Mouse (Mus musculus) liver, embryonic 16.5 days (tissue): ENCODE results near the gene Pctp. TPM values are rescaled to one million over a fixed set of nuclear protein-coding genes. Genes with fewer than 3 reads are reported as not detected.

Experiments
- polyA plus RNA-seq: library from polyadenylated mRNA; unstranded; fragments of >200 nt; fragmentation: Nextera tagmentation; extraction: Ambion mirVana; gene quantifications from 2 replicates; pipeline ENCODE4 v1.2.1, GENCODE M21; 2015

The Pctp gene
- polyA plus RNA-seq, 1 experiment from 2014 or later, result 17.5 TPM

Other genes starting within 250 kb of the Pctp start
- not detected in 2 replicates for gene Ankfn1, start 225.2 kb downstream of the Pctp start, polyA plus RNA-seq
- gene Tmem100, start 27.5 kb upstream of the Pctp start, polyA plus RNA-seq, result 0.45 and 0.55 TPM in 2 replicates
- gene Gm45716, start 184.8 kb upstream of the Pctp start, polyA plus RNA-seq, result 3.8 TPM in 2 replicates
- gene Mmd, start 246.6 kb upstream of the Pctp start, polyA plus RNA-seq, result 11.5 and 12.2 TPM in 2 replicates